Mouse (Mus musculus) myocyte (in vitro differentiated cells): ENCODE measurements around the gene Ddx39. TPM values are rescaled to one million over a fixed set of nuclear protein-coding genes. Genes with fewer than 3 reads are reported as not detected.

Experiments
- H3K27me3 ChIP-seq: one replicate; pipeline ENCODE4 v1.6.1; 2011; ENCODE audit not compliant: control insufficient read depth, insufficient read depth, insufficient read length
- H3K36me3 ChIP-seq: one replicate; pipeline ENCODE4 v1.6.1; 2011; ENCODE audit not compliant: control insufficient read depth, insufficient read depth
- H3K4me2 ChIP-seq: one replicate; pipeline ENCODE4 v1.6.1; 2011; ENCODE audit warnings: low read depth, control low read depth
- H3K4me3 ChIP-seq: one replicate; pipeline ENCODE4 v1.5.1; 2011; ENCODE audit warnings: mild to moderate bottlenecking, control low read depth, moderate library complexity
- H3K79me2 ChIP-seq: one replicate; pipeline ENCODE4 v1.6.1; 2011; ENCODE audit not compliant: control insufficient read depth, insufficient read depth
- H3ac ChIP-seq: one replicate; pipeline ENCODE4 v1.6.1; 2011; ENCODE audit not compliant: control insufficient read depth, insufficient read length
- CEBPB ChIP-seq: IDR thresholded peaks from 2 replicates; pipeline ENCODE4 v1.6.1; 2011; ENCODE audit warnings: mild to moderate bottlenecking, moderate library complexity; ENCODE audit not compliant: poor library complexity, insufficient read depth, severe bottlenecking
- E2F4 ChIP-seq: IDR thresholded peaks from one replicate; pipeline ENCODE4 v1.6.1; 2011; ENCODE audit warnings: mild to moderate bottlenecking, control low read depth, moderate library complexity; ENCODE audit not compliant: insufficient read depth
- MAX ChIP-seq: IDR thresholded peaks from one replicate; pipeline ENCODE4 v1.6.1; 2011; ENCODE audit warnings: low read depth, mild to moderate bottlenecking, control low read depth
- MYOD1 ChIP-seq, 3 experiments: IDR thresholded peaks; one replicate each; pipeline ENCODE4 v1.6.1; 2011; ENCODE audit warnings: control low read depth in 2 of 3, low read depth in 2 of 3, mild to moderate bottlenecking in 2 of 3, moderate library complexity in 1 of 3; ENCODE audit not compliant: insufficient read length in 2 of 3, control insufficient read depth in 1 of 3
- MYOG ChIP-seq, 3 experiments: IDR thresholded peaks; one replicate each; pipeline ENCODE4 v1.6.1; 2011; ENCODE audit warnings: control low read depth in 2 of 3, low read depth in 2 of 3, mild to moderate bottlenecking in 2 of 3; ENCODE audit not compliant: insufficient read length in 2 of 3, control insufficient read depth in 1 of 3, insufficient read depth in 1 of 3
- POLR2A ChIP-seq: IDR thresholded peaks from one replicate; pipeline ENCODE4 v1.6.1; 2011; ENCODE audit warnings: low read depth, mild to moderate bottlenecking, control low read depth, moderate library complexity; ENCODE audit not compliant: insufficient read length
- POLR2AphosphoS2 ChIP-seq: IDR thresholded peaks from one replicate; pipeline ENCODE4 v1.6.1; 2011; ENCODE audit warnings: low read depth, control low read depth; ENCODE audit not compliant: insufficient read length
- REST ChIP-seq: IDR thresholded peaks from one replicate; pipeline ENCODE4 v1.6.1; 2011; ENCODE audit warnings: mild to moderate bottlenecking, control low read depth, moderate library complexity; ENCODE audit not compliant: insufficient read depth, insufficient read length
- SRF ChIP-seq: IDR thresholded peaks from one replicate; pipeline ENCODE4 v1.6.1; 2011; ENCODE audit warnings: low read depth; ENCODE audit not compliant: control insufficient read depth, insufficient read length
- TCF12 ChIP-seq: IDR thresholded peaks from one replicate; pipeline ENCODE4 v1.6.1; 2011; ENCODE audit warnings: mild to moderate bottlenecking, control low read depth; ENCODE audit not compliant: poor library complexity, insufficient read depth, severe bottlenecking
- TCF3 ChIP-seq: IDR thresholded peaks from one replicate; pipeline ENCODE4 v1.6.1; 2011; ENCODE audit warnings: low read depth, control low read depth; ENCODE audit not compliant: insufficient read length
- USF1 ChIP-seq: IDR thresholded peaks from one replicate; pipeline ENCODE4 v1.6.1; 2011; ENCODE audit warnings: low read depth, mild to moderate bottlenecking, control low read depth, moderate library complexity
- polyA plus RNA-seq: library from polyadenylated mRNA; unstranded; fragments of >200 nt; fragmentation: generic; extraction: Trizol; gene quantifications from one replicate; pipeline ENCODE4 v1.2.1, GENCODE M21; 2012; ENCODE audit warnings: missing spikeins

Ddx39 gene
- polyA plus RNA-seq, 1 experiment: 113 TPM

- H3K79me2 ChIP-seq: no peaks in the 10 kb centered on the region
- H3K36me3 ChIP-seq: peaks cover 4% of the 10 kb centered on the region
- no peak overlapping the region for H3ac ChIP-seq
- no peak overlapping the region for H3K4me3 ChIP-seq
- TF ChIP-seq USF1 (no peak), CEBPB (no peak), MYOD1 (IDR thresholded peaks at IDR 0.05; ENCODE audit: control insufficient read depth in 1 of 3, insufficient read length in 2 of 3, low read depth in 2 of 3) (no peak), SRF (no peak), MAX (no peak), MYOG (IDR thresholded peaks at IDR 0.05; ENCODE audit: control insufficient read depth in 1 of 3, insufficient read depth in 1 of 3, insufficient read length in 2 of 3, low read depth in 2 of 3) (no peak), REST (no peak), TCF3 (no peak), POLR2AphosphoS2 (no peak), E2F4 (no peak), POLR2A (no peak), TCF12 (no peak)
- H3K27me3 ChIP-seq: no peaks in the 10 kb centered on the region
- H3K4me2 ChIP-seq: no peak overlapping the region
These were observed 46.0 kb upstream of the Ddx39 start for GRCm38 (mm10) chr8:83669013-83669412.

GRCm38 (mm10) chr8:83672936-83673335, 42.0 kb upstream of the Ddx39 start:
- H3K4me3 ChIP-seq: no peak overlapping the region
- no peaks in the 10 kb centered on the region for H3K27me3 ChIP-seq
- no peak overlapping the region for H3ac ChIP-seq
- H3K79me2 ChIP-seq: no peaks in the 10 kb centered on the region
- no peak overlapping the region for H3K4me2 ChIP-seq
- peaks cover 11% of the 10 kb centered on the region for H3K36me3 ChIP-seq
- no peak for TF ChIP-seq MYOD1 (IDR thresholded peaks at IDR 0.05; ENCODE audit: control insufficient read depth in 1 of 3, insufficient read length in 2 of 3, low read depth in 2 of 3)

DNA sequence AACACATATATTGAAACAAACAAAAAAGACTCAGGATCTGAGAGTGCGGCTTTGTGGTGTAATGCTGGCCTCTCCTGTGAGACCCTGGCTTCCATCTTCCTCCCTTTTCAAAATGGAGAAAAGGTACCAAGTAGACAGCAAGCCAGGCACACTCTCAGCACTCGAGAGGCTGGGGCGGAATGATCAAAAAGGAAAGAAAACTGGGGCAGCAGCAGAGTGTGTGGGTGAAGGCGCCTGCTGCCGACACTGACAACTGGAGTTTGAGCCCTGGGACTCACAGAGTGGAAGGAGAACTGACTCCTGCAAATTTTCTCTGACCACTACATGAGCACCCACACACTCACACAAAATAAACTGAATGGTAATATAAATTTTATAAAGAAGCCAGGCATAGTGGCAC, 40.5 kb upstream of the Ddx39 start:
- Histone ChIP-seq H3K4me2 (no peak overlapping the region), H3ac (no peak overlapping the region), H3K27me3 (no peaks in the 10 kb centered on the region), H3K4me3 (no peak overlapping the region), H3K79me2 (no peaks in the 10 kb centered on the region), H3K36me3 (peaks cover 15% of the 10 kb centered on the region)
- TF ChIP-seq MAX (no peak), CEBPB (no peak), E2F4 (no peak), REST (no peak), MYOG (IDR thresholded peaks at IDR 0.05; ENCODE audit: control insufficient read depth in 1 of 3, insufficient read depth in 1 of 3, insufficient read length in 2 of 3, low read depth in 2 of 3) (no peak), POLR2A (no peak), TCF12 (no peak), SRF (no peak), POLR2AphosphoS2 (no peak), MYOD1 (IDR thresholded peaks at IDR 0.05; ENCODE audit: control insufficient read depth in 1 of 3, insufficient read length in 2 of 3, low read depth in 2 of 3) (no peak), USF1 (no peak), TCF3 (no peak)

- H3K27me3 ChIP-seq: no peaks in the 10 kb centered on the region
- no peaks in the 10 kb centered on the region for H3K79me2 ChIP-seq
- peaks cover 17% of the 10 kb centered on the region for H3K36me3 ChIP-seq
- TF ChIP-seq TCF12 (no peak), MYOG (IDR thresholded peaks at IDR 0.05; ENCODE audit: control insufficient read depth in 1 of 3, insufficient read depth in 1 of 3, insufficient read length in 2 of 3, low read depth in 2 of 3) (no peak), POLR2AphosphoS2 (no peak), CEBPB (no peak), REST (no peak), USF1 (no peak), MYOD1 (IDR thresholded peaks at IDR 0.05; ENCODE audit: control insufficient read depth in 1 of 3, insufficient read length in 2 of 3, low read depth in 2 of 3) (no peak), POLR2A (no peak), MAX (no peak), TCF3 (no peak), E2F4 (no peak), SRF (no peak)
- no peak overlapping the region for H3K4me2 ChIP-seq
- H3ac ChIP-seq: no peak overlapping the region
- H3K4me3 ChIP-seq: no peak overlapping the region
These were observed 35.1 kb upstream of the Ddx39 start for GRCm38 (mm10) chr8:83679866-83680265.

DNA sequence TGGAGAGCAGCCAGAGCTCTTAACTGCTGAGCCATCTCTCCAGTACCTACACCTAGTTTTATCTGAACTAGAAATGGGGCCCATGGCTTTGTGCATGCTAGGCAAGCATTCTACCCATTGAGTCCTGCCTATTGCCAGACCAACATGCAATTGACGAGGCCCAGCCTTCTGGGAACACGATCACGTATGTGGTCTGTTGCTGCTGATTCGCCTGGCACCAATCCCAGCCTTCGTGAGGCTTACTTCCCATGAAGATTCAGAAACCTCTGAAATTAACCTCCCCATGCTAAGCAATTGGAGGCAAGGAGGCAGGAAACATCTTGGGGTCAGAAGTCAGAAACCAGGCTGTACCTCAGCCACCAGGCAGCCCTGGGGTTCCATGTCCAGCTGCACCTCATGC, 34.4 kb upstream of the Ddx39 start:
- Histone ChIP-seq H3K27me3 (no peaks in the 10 kb centered on the region), H3K79me2 (no peaks in the 10 kb centered on the region), H3K4me3 (no peak overlapping the region), H3ac (no peak overlapping the region), H3K36me3 (peaks cover 17% of the 10 kb centered on the region), H3K4me2 (no peak overlapping the region)
- no peak for TF ChIP-seq MYOD1 (IDR thresholded peaks at IDR 0.05; ENCODE audit: control insufficient read depth in 1 of 3, insufficient read length in 2 of 3, low read depth in 2 of 3)

DNA sequence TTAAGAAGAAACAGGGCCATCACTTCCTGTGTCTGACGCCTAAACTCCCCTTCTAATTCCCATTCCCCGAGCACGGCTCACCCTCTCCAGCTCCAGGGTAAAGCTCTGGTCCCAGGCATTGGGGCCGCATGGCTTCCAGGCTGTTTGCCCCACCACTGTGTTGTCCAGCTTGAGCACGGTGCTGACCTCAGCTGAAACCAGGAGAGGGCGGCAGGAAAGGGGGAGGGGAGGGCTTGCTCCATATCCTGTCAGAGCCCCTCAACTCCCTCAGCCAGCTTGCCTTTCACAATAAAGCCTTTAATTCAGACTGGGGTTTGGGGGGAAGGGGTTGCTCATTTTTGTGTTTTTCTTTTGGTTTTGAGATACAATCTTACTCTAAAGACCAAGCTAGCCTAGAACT, 33.9 kb upstream of the Ddx39 start:
- Histone ChIP-seq H3K27me3 (no peaks in the 10 kb centered on the region), H3K36me3 (peaks cover 17% of the 10 kb centered on the region), H3K4me2 (no peak overlapping the region), H3ac (no peak overlapping the region), H3K79me2 (no peaks in the 10 kb centered on the region), H3K4me3 (no peak overlapping the region)
- TF ChIP-seq MYOD1 (IDR thresholded peaks at IDR 0.05; ENCODE audit: control insufficient read depth in 1 of 3, insufficient read length in 2 of 3, low read depth in 2 of 3) (no peak), SRF (no peak), MAX (no peak), TCF3 (no peak), REST (no peak), POLR2A (no peak), USF1 (no peak), MYOG (IDR thresholded peaks at IDR 0.05; ENCODE audit: control insufficient read depth in 1 of 3, insufficient read depth in 1 of 3, insufficient read length in 2 of 3, low read depth in 2 of 3) (no peak), POLR2AphosphoS2 (no peak), CEBPB (no peak), TCF12 (no peak), E2F4 (no peak)
